Mouse (Mus musculus): ENCODE measurements around the gene 2210408I21Rik.

- TF ChIP-seq FLI1 (IDR thresholded peaks at IDR 0.05; ENCODE audit: low read length) (no peak), GATA1 (IDR thresholded peaks at IDR 0.05; ENCODE audit: borderline replicate concordance, low read length) (no peak)
These were observed 250.7 kb downstream of the 2210408I21Rik start for GRCm38 (mm10) chr13:77386001-77386400.
